Mouse (Mus musculus): Measurements from ENCODE around the gene Nectin3.
"Not testable (repeated sequence)": the region's sequence is repeated elsewhere in the genome, so short reads cannot be mapped to it uniquely, and the experiment has no call there.

The Nectin3 gene

DNA sequence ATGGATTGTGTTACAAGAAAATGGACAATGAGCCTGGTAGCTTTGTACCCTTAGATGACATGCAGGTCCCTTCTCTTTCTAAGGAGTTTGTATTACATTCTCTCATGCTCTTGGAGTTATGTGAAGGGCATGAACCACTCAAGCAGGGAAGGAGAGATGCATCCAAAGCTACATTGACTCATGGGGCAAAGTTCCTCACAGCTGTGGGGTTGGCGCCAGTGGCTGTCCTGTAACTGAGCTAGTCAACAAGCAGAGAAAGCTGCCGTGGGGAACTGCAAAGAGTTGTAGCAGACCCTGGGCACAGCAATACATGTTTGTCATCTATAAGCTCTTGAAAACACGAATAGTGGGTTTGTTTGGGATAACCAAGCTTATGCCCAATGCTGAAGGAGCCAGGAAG, 82.1 kb downstream of the Nectin3 start:
- DNase-seq (ENCODE audit: low spot score) = no peak

DNA sequence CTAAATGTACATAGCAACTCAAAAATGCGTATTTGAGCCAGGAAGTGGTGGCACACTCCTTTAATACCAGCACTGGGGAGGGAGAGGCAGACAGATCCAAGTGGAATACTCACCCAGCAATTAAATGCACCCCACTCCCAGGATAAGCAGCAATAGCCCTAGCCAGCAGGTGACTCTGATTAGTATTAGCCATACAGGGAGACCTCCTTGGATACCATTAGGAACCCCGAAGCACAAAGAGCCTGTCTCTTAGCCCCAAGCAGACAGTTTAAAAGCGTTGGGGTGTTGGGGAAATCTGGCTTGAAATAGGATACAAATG, 87.6 kb downstream of the Nectin3 start:
- no peak for DNase-seq (ENCODE audit: low spot score)

DNA sequence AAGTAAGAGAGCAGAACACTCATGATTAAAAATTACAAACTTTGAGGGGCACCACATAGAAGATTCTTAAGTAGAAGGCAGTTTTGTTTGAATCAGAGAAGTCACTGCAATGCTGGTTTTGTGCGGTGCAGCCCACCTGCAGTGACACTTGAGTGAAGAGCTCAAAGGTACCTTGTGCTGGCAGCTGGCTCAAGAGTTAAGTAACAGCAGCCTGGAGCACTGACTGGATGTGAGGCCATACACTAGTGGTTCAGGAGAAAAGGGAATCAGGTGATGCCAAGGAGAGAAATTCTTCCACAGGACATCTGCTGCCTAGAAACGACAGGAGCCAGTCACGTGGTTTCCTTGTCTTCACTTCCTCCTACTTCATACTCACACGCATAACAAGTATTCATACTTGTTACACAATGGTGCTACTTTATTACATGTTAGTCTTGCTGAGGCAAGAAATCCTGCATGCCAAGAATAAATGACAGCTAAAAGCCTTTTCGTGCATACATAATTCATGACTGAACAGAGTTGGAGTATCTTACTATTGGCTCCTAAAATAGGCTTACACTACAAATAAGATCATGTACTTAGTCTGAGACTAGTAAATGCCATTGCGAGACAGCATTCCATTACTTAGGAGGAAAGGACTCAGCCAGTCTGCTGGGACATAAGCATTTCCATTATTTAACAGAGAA, 88.1 kb downstream of the Nectin3 start:
- no peak for DNase-seq (ENCODE audit: low spot score)

DNA sequence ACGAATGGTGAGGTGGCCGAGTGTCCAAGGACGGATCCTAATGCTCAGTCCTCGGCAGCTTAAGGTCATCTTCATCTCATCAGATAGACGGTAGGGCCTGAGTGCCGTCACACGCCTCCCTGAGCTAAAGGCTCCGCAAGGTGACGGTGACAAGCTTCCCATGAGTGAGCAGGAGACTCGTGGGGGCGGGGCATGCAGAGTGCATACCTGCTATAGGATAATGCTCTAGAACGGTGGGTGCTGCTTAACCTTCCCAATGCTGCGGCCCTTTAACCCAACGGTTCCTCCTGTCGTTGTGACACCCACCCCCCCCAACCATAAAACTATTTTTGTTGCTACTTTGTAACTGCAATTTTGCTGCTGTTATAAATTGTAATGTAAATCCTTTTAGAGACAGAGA, 90.3 kb downstream of the Nectin3 start:
- DNase-seq (ENCODE audit: low spot score) = no peak

DNA sequence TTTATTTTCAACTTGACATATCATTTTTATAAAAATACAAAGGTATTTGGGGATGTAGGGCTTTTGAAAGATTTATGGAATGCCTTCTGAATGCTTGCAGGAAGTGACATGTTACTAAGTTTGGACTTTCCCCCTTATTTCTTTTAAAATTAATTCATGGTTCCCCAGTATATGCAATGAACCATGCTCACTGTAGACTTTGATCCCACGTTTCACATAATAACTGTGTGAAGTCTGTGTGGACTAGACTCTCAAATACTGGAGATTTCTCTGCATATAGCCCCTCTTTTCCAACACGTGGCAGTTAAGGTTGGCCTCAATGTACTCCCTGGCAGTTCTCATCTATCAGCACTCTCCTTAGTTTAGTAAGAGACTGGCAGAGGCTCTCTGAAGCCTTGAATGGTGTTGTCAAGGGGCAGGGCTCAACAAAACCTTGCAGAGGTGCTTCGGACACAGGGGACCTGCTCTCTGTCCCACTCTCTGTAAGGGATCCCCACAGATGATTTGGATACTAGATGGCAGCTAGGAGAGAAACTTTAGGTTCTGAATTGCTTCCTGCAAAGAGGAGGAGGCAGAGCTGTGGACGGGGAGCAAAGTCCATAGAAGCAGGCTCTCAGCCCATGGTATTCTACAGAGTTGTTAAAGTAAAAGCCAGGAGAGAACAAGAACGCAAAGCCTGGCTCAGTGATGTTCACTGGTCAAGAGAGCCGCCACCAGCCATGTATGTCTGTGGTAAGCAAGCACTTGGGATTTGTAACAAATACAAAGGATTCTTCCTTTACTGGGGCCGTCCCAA, 91.3 kb downstream of the Nectin3 start:
- DNase-seq (ENCODE audit: low spot score) = no peak

DNA sequence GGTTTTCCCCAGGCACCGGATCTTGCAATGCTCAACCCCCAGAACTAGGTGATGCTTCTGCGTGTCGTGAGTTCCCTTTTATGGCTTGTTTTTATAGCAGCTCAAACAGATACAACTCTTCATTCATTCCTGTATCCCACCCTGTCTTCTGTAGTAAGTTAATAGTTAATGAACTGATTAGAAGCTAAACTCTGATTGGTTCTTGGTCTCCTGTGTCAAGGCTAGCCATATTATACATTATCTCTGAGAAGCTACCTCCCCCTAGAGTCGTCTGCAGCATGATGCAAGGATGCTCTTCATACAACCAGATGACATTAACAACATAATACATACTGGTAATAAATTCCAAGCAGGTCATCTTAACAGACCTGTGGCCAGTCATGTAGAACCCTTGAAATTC, 100.4 kb downstream of the Nectin3 start:
- no peak for DNase-seq (ENCODE audit: low spot score)

DNA sequence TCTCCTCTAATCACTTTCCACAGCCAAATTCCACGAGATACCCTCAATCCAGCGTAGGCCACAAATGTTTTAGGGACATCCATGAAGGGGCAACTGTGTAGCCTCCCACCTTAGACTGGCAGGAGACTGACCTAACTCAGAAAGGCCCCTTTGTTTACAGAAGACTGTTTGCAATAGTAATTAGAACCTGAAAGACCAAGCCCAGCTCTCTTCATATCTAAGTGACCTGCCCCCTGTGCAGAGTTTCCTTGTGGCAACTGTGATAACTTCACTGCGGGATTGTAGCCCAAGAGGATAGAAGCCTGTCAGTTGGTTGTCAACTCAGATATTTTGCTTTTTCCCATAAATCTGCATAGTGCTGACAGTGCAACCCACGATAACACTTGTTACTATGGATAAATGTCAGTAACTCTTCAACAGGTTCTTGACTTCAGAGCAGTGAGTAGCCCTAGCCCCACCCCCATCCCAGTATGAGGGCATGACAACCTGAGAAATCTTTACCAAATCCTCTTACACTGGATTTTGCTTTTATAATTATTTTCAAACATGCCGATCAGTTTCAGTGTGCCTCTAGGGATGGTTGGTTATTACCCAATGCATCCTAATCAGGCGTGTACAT, 108.8 kb downstream of the Nectin3 start:
- no peak for DNase-seq (ENCODE audit: low spot score)

DNA sequence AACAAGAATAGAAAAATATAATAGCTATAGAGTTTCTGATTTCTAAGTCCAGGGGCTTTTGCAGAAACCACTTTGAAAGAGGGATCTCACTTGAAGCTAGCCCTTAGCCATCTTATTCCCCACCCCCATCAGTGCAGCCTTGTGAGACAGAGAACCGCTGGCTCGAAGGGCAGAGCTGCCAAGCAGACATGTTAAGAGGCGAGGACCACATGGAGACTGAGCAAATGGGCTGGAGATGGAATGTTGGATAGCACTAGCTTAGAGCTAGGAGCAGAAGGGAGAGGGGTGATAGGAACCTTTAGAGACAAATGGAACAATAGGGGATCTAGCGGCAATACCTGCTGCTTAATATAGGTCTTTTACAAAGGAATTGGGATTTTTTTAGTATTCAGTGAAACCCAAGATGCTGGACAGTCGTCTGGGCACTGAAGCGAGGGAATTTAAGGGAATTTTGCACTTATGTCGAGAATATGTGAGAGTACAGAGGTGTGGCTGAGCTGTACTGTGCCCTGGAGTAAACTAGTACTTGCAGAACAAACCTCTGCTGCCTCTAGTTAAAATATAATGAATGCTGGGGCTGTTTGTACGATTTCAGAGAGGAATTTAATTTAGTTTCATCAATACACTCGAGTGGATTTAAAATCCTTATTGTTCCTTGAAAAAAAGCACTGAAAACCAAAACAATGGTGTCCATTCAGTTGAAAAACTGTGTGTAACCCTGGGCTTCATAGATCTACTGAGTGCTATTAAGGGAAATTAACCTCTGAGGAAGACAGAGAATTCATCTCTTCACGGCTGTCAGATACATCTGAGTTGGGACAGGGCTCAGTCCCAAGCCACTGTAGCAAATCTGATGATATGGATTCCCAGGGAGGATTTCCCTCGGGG, 109.6 kb downstream of the Nectin3 start:
- no peak for DNase-seq (ENCODE audit: low spot score)

DNA sequence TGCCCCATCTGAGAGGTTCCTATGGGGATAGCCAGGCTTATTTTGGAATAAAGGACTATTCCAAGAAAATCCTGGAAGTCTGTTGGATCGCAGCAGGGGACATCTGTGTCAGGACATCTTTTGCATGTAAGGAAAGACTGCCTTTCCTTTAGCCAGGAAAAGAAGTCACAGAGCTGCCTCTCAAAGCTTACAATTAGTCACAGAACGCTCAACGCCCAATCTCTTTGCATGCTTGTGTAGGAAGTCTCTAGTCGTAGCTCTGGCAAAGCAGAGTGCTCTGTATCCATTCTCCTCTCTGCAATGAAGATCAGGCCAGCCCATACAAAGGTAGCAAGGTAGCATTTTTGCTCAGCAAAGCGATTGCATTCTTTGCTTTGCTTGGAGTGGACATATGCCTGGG, 114.0 kb downstream of the Nectin3 start:
- no peak for DNase-seq (ENCODE audit: low spot score)

DNA sequence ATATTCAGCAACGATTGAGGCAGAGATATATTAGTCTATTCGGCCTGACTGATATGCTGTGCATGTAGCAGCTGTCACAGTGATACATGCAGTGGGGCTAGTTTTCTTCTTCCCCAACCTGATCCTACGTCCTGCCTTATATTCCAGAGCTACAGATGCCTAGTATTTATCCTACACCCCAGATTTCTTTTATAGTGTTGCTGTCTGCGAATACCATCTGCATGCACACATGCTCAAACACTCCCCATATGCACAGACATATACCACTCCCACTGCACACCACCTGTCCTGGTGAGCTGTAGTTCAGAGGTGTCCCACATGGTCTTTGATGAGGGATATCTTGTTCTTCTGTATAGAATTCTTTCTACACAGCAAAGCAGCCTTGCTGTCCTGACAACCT, 115.0 kb downstream of the Nectin3 start:
- no peak for DNase-seq (ENCODE audit: low spot score)

DNA sequence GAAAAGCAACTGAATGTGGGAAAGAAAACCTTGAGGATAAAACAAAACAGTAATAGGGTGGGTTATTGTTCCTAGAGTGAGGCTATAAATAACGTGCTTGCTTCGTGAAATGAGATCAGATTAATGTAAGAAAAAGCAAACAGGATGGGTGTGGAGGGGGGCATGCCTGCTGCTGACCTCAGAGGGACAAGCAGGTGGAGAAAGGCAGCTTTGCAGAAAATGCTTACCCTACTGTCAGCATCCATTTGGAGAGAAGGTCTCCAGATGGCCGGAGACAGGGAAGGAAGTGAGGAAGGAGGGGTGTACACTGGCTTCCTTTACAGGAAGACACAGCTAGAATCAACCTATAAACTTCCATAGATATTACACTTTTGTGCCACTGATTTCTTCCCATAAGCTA, 121.8 kb downstream of the Nectin3 start:
- no peak for DNase-seq (ENCODE audit: low spot score)

DNA sequence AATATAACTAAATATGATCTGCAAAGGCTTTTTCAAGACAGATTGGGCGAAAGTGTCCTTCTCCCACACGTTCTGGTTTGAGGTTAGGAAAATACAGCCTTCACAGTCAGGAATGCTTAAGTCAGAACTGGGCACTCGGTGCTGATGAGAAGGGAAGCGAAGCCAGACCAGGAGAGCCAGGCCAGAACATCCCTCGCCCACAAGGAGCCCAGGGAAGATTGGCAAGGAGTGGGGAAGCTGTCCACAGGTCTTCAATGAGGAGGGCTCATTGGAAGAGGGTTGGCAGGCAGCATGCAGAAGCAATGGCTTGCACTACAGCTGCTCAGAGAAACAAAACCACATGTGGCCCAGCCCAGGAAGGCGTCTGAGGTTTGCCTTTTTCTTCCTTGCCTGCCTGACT, 136.3 kb downstream of the Nectin3 start:
- DNase-seq (ENCODE audit: low spot score) = no peak

DNA sequence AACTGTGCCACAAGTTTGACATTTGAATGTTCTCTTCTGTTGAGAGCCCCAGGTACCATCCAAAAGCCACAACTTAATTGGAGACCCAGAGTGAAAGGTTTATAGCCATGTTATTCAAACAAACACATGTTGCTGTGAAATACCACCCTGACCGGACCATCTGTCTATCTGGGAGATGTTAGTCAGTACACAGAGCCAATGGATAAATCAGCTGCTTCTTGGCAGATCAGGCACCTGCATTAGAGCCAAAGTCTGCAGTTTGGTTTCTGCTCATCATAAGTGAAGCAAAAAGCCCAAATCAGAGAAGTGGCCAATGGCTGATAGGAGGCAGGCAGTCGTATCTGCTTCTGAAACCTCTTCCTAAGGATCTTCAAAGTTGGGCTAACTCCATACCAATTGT, 140.7 kb downstream of the Nectin3 start:
- not testable (repeated sequence) for DNase-seq (ENCODE audit: low spot score)

DNA sequence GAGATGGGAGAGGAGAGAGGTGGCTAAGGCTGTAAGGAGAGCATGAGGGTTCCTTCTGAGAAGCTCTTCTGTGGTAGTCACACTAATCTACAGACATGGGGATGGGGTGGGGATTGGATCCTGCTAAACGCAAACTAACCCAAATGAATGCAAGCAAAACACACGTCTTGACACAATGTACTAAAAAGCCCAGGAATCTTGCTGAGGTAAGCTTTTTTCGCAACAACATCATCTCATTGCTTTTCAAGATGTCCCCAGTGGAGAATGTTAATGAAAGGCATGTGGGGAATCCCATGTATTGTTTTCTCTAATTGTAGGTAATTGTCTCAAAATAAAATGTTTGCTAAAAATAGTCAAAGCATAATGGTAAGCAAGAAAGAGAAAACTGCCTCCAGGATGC, 141.7 kb downstream of the Nectin3 start:
- no peak for DNase-seq (ENCODE audit: low spot score)

All from c-Kit-positive CD71-positive TER-119-positive erythroid progenitor cells, embryonic 14.5 days (primary cell).